Mouse (Mus musculus): ENCODE data around the gene Vmn1r13.
"Not testable (repeated sequence)": the region's sequence is repeated elsewhere in the genome, so short reads cannot be mapped to it uniquely, and the experiment has no call there.

The Vmn1r13 gene

GRCm38 (mm10) chr6:57202990-57203389, at the start of gene Vmn1r13:
TSS of gene Vmn1r13 (plus strand) at chr6:57203290.
- ATAC-seq (ENCODE audit: insufficient number of reproducible peaks, low FRiP score, low TSS enrichment): not testable (repeated sequence)

GRCm38 (mm10) chr6:57156619-57157018, 46.5 kb upstream of the Vmn1r13 start, which contains the start of gene Vmn1r12:
TSS of gene Vmn1r12 (plus strand) at chr6:57156919.
- no peak for ATAC-seq (ENCODE audit: insufficient number of reproducible peaks, low FRiP score, low TSS enrichment)

- not testable (repeated sequence) for ATAC-seq (ENCODE audit: insufficient number of reproducible peaks, low FRiP score, low TSS enrichment)
These were observed 13.1 kb upstream of the Vmn1r13 start for GRCm38 (mm10) chr6:57190016-57190415.

GRCm38 (mm10) chr6:57231386-57231785, 28.3 kb downstream of the Vmn1r13 start, which contains the start of gene Vmn1r14:
TSS of gene Vmn1r14 (plus strand) at chr6:57231686.
- no peak for ATAC-seq (ENCODE audit: insufficient number of reproducible peaks, low FRiP score, low TSS enrichment)

GRCm38 (mm10) chr6:57257652-57258051, 54.6 kb downstream of the Vmn1r13 start, which contains the start of gene Vmn1r15:
TSS of gene Vmn1r15 (plus strand) at chr6:57257952.
- no peak for ATAC-seq (ENCODE audit: insufficient number of reproducible peaks, low FRiP score, low TSS enrichment)

GRCm38 (mm10) chr6:57260990-57261389, 57.9 kb downstream of the Vmn1r13 start:
- no peak for ATAC-seq (ENCODE audit: insufficient number of reproducible peaks, low FRiP score, low TSS enrichment)

Measured in cerebellum, adult (tissue).